Mouse (Mus musculus): ENCODE results near the gene Lyve1. TPM values are rescaled to one million over a fixed set of nuclear protein-coding genes. Genes with fewer than 3 reads are reported as not detected.
"Not testable (repeated sequence)": the region's sequence is repeated elsewhere in the genome, so short reads cannot be mapped to it uniquely, and the experiment has no call there.

Lyve1 gene
- total RNA-seq (2022), result 1 to 10 TPM in 2 of 4 experiments, under 1 TPM in 2; 0.84 to 1.4 (median 0.99) TPM

- no peak for DNase-seq (ENCODE audit: low spot score in 2 of 2)
These were observed at the start of gene Lyve1 for GRCm38 (mm10) chr7:110862751-110863289. TSS of gene Lyve1 (minus strand) at chr7:110863239.

GRCm38 (mm10) chr7:110908209-110909144 lies 45.4 kb upstream of the Lyve1 start:
- no peak for DNase-seq (ENCODE audit: low spot score in 2 of 2)

GRCm38 (mm10) chr7:110906566-110906965 lies 43.5 kb upstream of the Lyve1 start:
- DNase-seq (ENCODE audit: low spot score in 2 of 2), result no peak

GRCm38 (mm10) chr7:110903226-110903625 lies 40.2 kb upstream of the Lyve1 start:
- no peak for DNase-seq (ENCODE audit: low spot score in 2 of 2)

GRCm38 (mm10) chr7:110897202-110897601 lies 34.2 kb upstream of the Lyve1 start:
- DNase-seq (ENCODE audit: low spot score in 2 of 2), result no peak

GRCm38 (mm10) chr7:110896453-110896852 lies 33.4 kb upstream of the Lyve1 start:
- DNase-seq (ENCODE audit: low spot score in 2 of 2), result no peak

- not testable (repeated sequence) for DNase-seq (ENCODE audit: low spot score in 2 of 2)
These were observed 32.7 kb upstream of the Lyve1 start for GRCm38 (mm10) chr7:110895772-110896171.

- no peak for DNase-seq (ENCODE audit: low spot score in 2 of 2)
These were observed 31.6 kb upstream of the Lyve1 start for GRCm38 (mm10) chr7:110894673-110895072.

- no peak for DNase-seq (ENCODE audit: low spot score in 2 of 2)
These were observed 31.0 kb upstream of the Lyve1 start for GRCm38 (mm10) chr7:110893943-110894610.

- DNase-seq (ENCODE audit: low spot score in 2 of 2), result no peak
These were observed 28.5 kb upstream of the Lyve1 start for GRCm38 (mm10) chr7:110891501-110891986.

- DNase-seq (ENCODE audit: low spot score in 2 of 2), result no peak
These were observed 18.8 kb upstream of the Lyve1 start for GRCm38 (mm10) chr7:110881746-110882333.

- no peak for DNase-seq (ENCODE audit: low spot score in 2 of 2)
These were observed 15.0 kb upstream of the Lyve1 start for GRCm38 (mm10) chr7:110878028-110878427.

GRCm38 (mm10) chr7:110876965-110877364 lies 13.9 kb upstream of the Lyve1 start:
- no peak for DNase-seq (ENCODE audit: low spot score in 2 of 2)

GRCm38 (mm10) chr7:110868807-110869206 lies 5.8 kb upstream of the Lyve1 start:
- no peak for DNase-seq (ENCODE audit: low spot score in 2 of 2)

- DNase-seq (ENCODE audit: low spot score in 2 of 2), result no peak
These were observed 4.1 kb upstream of the Lyve1 start for GRCm38 (mm10) chr7:110867116-110867515.

GRCm38 (mm10) chr7:110866021-110866420 lies 3.0 kb upstream of the Lyve1 start:
- DNase-seq (ENCODE audit: low spot score in 2 of 2), result no peak

- DNase-seq (ENCODE audit: low spot score in 2 of 2), result no peak
These were observed 2.5 kb upstream of the Lyve1 start for GRCm38 (mm10) chr7:110865570-110865969.

- DNase-seq (ENCODE audit: low spot score in 2 of 2), result no peak
These were observed 2.0 kb upstream of the Lyve1 start for GRCm38 (mm10) chr7:110865038-110865437.

- no peak for DNase-seq (ENCODE audit: low spot score in 2 of 2)
These were observed 2.9 kb downstream of the Lyve1 start for GRCm38 (mm10) chr7:110860129-110860528.

GRCm38 (mm10) chr7:110855604-110856003 lies 7.4 kb downstream of the Lyve1 start:
- no peak for DNase-seq (ENCODE audit: low spot score in 2 of 2)

- no peak for DNase-seq (ENCODE audit: low spot score in 2 of 2)
These were observed 8.0 kb downstream of the Lyve1 start for GRCm38 (mm10) chr7:110854927-110855546.
